Mouse (Mus musculus) heart, embryonic 14.5 days (tissue): ENCODE results near the gene Nccrp1. TPM values are rescaled to one million over a fixed set of nuclear protein-coding genes. Genes with fewer than 3 reads are reported as not detected.

ENCODE experiments used
- ATAC-seq: fragments of 200-750 bp; cut with Nextera tagmentation; 2 replicates; pipeline ENCODE4 v1.8.0; 2017; ENCODE audit warnings: low read depth, moderate TSS enrichment; ENCODE audit not compliant: insufficient number of reproducible peaks, insufficient read depth, low FRiP score
- H3K27ac ChIP-seq, 2 experiments: fragments of 200-500 bp in 1 of 2; fragments of 300-500 bp in 1 of 2; sonication (generic) in 1 of 2; replicated peaks in 1 of 2; 2 replicates each; pipeline ENCODE4 v1.5.1; 2012 to 2014; ENCODE audit warnings: low read depth in 2 of 2, low read length in 2 of 2, control low read depth in 1 of 2, mild to moderate bottlenecking in 1 of 2, mixed read lengths in 1 of 2; ENCODE audit not compliant: control insufficient read depth in 1 of 2, insufficient read depth in 1 of 2
- H3K27me3 ChIP-seq: fragments of 300-500 bp; sonication (generic); 2 replicates; pipeline ENCODE4 v1.6.1; 2014; ENCODE audit warnings: mild to moderate bottlenecking, low read length, control low read depth; ENCODE audit not compliant: control insufficient read depth, insufficient read depth
- H3K36me3 ChIP-seq: fragments of 300-500 bp; sonication (generic); 2 replicates; pipeline ENCODE4 v1.6.1; 2014; ENCODE audit warnings: mild to moderate bottlenecking, control low read depth, low read length, mixed read lengths; ENCODE audit not compliant: control insufficient read depth, insufficient read depth
- H3K4me1 ChIP-seq, 2 experiments: fragments of 200-500 bp in 1 of 2; fragments of 300-500 bp in 1 of 2; sonication (generic) in 1 of 2; 2 replicates each; pipeline ENCODE4 v1.6.1; 2012 to 2014; ENCODE audit warnings: low read length in 2 of 2, control low read depth in 1 of 2, mixed read lengths in 1 of 2; ENCODE audit not compliant: control insufficient read depth in 2 of 2, insufficient read depth in 2 of 2
- H3K4me2 ChIP-seq: fragments of 300-500 bp; sonication (generic); 2 replicates; pipeline ENCODE4 v1.6.1; 2014; ENCODE audit warnings: mild to moderate bottlenecking, low read length
- H3K4me3 ChIP-seq, 2 experiments: fragments of 200-500 bp in 1 of 2; fragments of 300-500 bp in 1 of 2; sonication (generic) in 1 of 2; 2 replicates each; pipeline ENCODE4 v1.5.1; 2012 to 2014; ENCODE audit warnings: low read length in 2 of 2, mild to moderate bottlenecking in 2 of 2, control low read depth in 1 of 2, low read depth in 1 of 2, moderate library complexity in 1 of 2; ENCODE audit not compliant: control insufficient read depth in 1 of 2, insufficient read depth in 1 of 2
- H3K9ac ChIP-seq: fragments of 300-500 bp; sonication (generic); 2 replicates; pipeline ENCODE4 v1.6.1; 2014; ENCODE audit warnings: mild to moderate bottlenecking, low read length
- H3K9me3 ChIP-seq: fragments of 300-500 bp; sonication (generic); 2 replicates; pipeline ENCODE4 v1.6.1; 2016; ENCODE audit warnings: low read length, control low read depth; ENCODE audit not compliant: control insufficient read depth
- WGBS: fragments of 180-500 bp; shearing (Covaris S2); extraction: QIAGEN DNeasy Blood & Tissue Kit; methylation state at CpG from one replicate; pipeline ENCODE4 v1.1.7; 2014; 5-methylcytosine and 5-hydroxymethylcytosine counted together
- polyA plus RNA-seq: library from polyadenylated mRNA; unstranded; fragments of >200 nt; fragmentation: Nextera tagmentation; extraction: Ambion mirVana; gene quantifications from 2 replicates; pipeline ENCODE4 v1.2.1, GENCODE M21; 2014

Nccrp1 gene
- polyA plus RNA-seq: not detected in 2 replicates

GRCm38 (mm10) chr7:28547154-28547553, at the start of gene Nccrp1:
Gene Nccrp1 (minus strand): TSS chr7:28547254.
- Histone ChIP-seq H3K27ac (no peak within 1 kb of the TSS), H3K9ac (peak within 1 kb of the TSS; percentile 5; the same call in 1 of the 2 replicates), H3K4me2 (peak within 1 kb of the TSS; percentile 54), H3K4me3 (peak within 1 kb of the TSS in 1 of 2 experiments; percentile 22; a peak in 2 of 4 replicates), H3K36me3 (no peaks in the 10 kb centered on the region), H3K4me1 (peaks cover 0 to 5% of the 10 kb centered on the region in 2 experiments; a peak in 2 of 4 replicates), H3K9me3 (peaks cover under 1% of the 10 kb centered on the region; the same call in 1 of the 2 replicates), H3K27me3 (peaks cover 54% of the 10 kb centered on the region)
- WGBS: 11% methylated on average over 5 of the region's 5 CpGs
- no peak for ATAC-seq

- H3K9me3 ChIP-seq: no peaks in the 10 kb centered on the region
- ATAC-seq: no peak
- H3K4me3 ChIP-seq: no peak overlapping the region
These were observed 48.8 kb upstream of the Nccrp1 start for GRCm38 (mm10) chr7:28595751-28596435.

DNA sequence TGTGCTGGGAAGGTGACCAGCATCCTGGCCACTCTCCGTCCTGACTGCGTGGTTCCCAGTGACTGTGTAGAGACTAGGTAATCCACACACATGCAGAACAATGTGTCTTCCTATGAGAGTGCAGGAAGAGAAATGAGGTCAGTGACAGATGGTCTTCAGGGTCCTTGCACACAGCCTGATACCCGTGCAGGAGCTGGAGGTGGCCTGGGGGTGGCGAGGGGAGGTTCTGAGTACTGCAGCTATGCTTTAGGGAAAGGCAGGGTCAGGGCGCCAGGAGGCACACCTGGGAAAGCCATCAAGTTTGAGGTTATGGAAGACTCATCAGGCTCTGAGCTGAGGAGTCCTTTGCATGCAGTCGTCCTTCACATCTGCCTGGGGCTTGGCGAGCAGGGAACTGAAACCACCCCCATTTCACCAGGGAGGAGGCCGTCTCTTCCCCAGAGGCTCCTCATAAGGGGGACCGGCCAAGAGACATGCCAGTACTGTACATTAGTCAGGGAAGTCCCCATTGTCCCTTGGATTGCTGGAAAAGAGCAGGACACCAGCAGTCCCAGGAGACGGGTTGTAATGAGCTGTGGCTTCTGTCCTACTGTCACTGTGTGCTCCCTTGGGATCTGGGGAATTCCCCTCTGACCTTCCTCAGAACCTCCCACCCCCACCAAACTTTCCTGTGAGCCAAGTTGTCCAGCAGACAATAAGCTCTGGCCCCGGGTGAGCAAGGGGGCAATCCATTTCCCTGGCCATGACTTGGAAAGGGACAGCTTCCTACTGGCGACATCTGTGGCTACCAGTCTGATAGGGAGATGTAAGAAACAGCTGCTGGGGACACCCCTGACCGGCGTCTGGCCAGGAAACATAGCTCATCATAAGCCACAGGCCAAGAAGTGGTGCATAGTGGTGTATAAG, 46.4 kb upstream of the Nccrp1 start:
- 48% methylated on average over 14 of the region's 14 CpGs for WGBS
- peaks cover 40 to 59% of the 10 kb centered on the region in 2 experiments for H3K4me1 ChIP-seq

More at GRCm38 (mm10) chr7:28595751-28596435, 48.8 kb upstream of the Nccrp1 start:
- peak overlapping the region; percentile 92 for H3K4me2 ChIP-seq
- peak overlapping the region; percentile 48 for H3K9ac ChIP-seq
- 70% methylated on average over 8 of the region's 8 CpGs for WGBS
- no peak overlapping the region for H3K27ac ChIP-seq
- H3K36me3 ChIP-seq: peaks cover 7% of the 10 kb centered on the region; the same call in 1 of the 2 replicates
- H3K4me1 ChIP-seq: peaks cover 38 to 57% of the 10 kb centered on the region in 2 experiments
- no peaks in the 10 kb centered on the region for H3K27me3 ChIP-seq

DNA sequence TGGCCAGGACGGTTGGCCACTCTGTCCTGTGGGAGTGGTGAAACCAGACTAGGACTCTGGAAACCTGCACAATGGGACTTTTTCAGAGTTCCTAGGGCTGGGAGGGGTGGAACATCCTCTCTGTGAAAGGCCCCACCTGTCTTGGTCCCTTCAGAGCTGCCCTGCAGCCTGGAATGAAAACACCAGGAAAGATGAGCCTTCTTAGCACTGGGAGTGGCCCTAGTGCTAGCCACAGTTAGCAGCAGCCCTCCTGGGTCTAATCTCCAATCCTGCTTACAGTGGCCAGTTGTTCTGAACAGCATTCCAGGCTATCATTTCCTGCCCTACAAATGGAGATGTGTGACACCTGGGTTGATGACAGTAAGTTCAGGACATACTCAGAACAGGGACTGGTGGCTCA, 44.8 kb upstream of the Nccrp1 start:
- Histone ChIP-seq H3K27ac (no peak overlapping the region), H3K4me2 (no peak overlapping the region), H3K4me1 (peaks cover 53 to 68% of the 10 kb centered on the region in 2 experiments), H3K36me3 (peaks cover 7% of the 10 kb centered on the region; the same call in 1 of the 2 replicates), H3K4me3 (no peak overlapping the region), H3K27me3 (no peaks in the 10 kb centered on the region), H3K9ac (no peak overlapping the region; the same call in 1 of the 2 replicates), H3K9me3 (no peaks in the 10 kb centered on the region)
- 46% methylated on average over 1 of the region's 1 CpGs for WGBS
- no peak for ATAC-seq

More for the DNA sequence above, 46.4 kb upstream of the Nccrp1 start:
- 0 out of 2 replicates have a peak overlapping the region, but pooled peaks have one; percentile 21 for H3K9ac ChIP-seq
- peaks cover 7% of the 10 kb centered on the region; the same call in 1 of the 2 replicates for H3K36me3 ChIP-seq
- H3K9me3 ChIP-seq: no peaks in the 10 kb centered on the region
- no peak overlapping the region for H3K4me3 ChIP-seq
- H3K27ac ChIP-seq: peak overlapping the region in 1 of 2 experiments; percentile 28; a peak in 2 of 4 replicates
- ATAC-seq: no peak
- no peaks in the 10 kb centered on the region for H3K27me3 ChIP-seq
- no peak overlapping the region for H3K4me2 ChIP-seq

DNA sequence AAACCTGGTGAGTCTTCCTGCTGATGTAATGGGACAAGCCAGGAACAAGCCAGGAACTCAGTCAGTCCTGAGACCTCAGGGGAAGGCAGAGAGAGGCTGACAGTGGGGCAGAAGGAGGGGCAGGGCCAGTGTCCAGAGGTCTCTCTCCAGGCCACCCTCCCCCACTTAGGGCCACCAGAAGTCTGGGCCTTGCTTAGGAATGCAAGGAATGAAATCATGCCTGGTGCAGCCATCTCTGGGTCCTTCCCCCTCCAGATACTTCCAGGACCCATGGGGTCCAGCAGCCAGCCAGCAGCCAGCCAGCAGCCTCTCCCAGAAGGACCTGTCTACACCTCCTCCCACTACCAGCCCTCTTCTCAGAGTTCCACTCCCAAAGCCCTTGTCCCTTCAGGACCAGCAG, 40.6 kb upstream of the Nccrp1 start:
- peak overlapping the region; percentile 79 to 82 for H3K27ac ChIP-seq
- no peaks in the 10 kb centered on the region for H3K27me3 ChIP-seq
- no peaks in the 10 kb centered on the region for H3K36me3 ChIP-seq
- peaks cover 50 to 64% of the 10 kb centered on the region in 2 experiments for H3K4me1 ChIP-seq
- peak; percentile 54 for ATAC-seq
- no peak overlapping the region for H3K4me3 ChIP-seq
- H3K9me3 ChIP-seq: no peaks in the 10 kb centered on the region
- H3K4me2 ChIP-seq: 0 out of 2 replicates have a peak overlapping the region, but pooled peaks have one; percentile 6
- peak overlapping the region; percentile 14; the same call in 1 of the 2 replicates for H3K9ac ChIP-seq

GRCm38 (mm10) chr7:28586663-28587411, 39.8 kb upstream of the Nccrp1 start:
- H3K36me3 ChIP-seq: no peaks in the 10 kb centered on the region
- H3K9ac ChIP-seq: peak overlapping the region; percentile 46; the same call in 1 of the 2 replicates
- H3K27ac ChIP-seq: peak overlapping the region; percentile 79 to 82
- 33% methylated on average over 6 of the region's 6 CpGs for WGBS
- H3K4me3 ChIP-seq: no peak overlapping the region
- H3K27me3 ChIP-seq: no peaks in the 10 kb centered on the region
- peak overlapping the region; percentile 6; the same call in 1 of the 2 replicates for H3K4me2 ChIP-seq
- peaks cover 44 to 56% of the 10 kb centered on the region in 2 experiments for H3K4me1 ChIP-seq
- H3K9me3 ChIP-seq: no peaks in the 10 kb centered on the region
- ATAC-seq: no peak; the same call in 1 of the 2 replicates
